Mouse (Mus musculus): ENCODE measurements around the gene Adora1. TPM values are rescaled to one million over a fixed set of nuclear protein-coding genes. Genes with fewer than 3 reads are reported as not detected.

Adora1 gene
- total and polyA plus RNA-seq, 2 experiments from 2014 or later: 33.4 to 51.1 TPM

GRCm38 (mm10) chr1:134212351-134212750 is 22.9 kb downstream of the Adora1 start:
- no peak for DNase-seq (ENCODE audit: low spot score)
- Histone ChIP-seq H3K4me1 (ENCODE audit: insufficient read depth, low read length) (peaks cover 6% of the 10 kb centered on the region), H3K27ac (no peak overlapping the region), H3K9me3 (ENCODE audit: low read length) (no peaks in the 10 kb centered on the region), H3K4me2 (ENCODE audit: low read depth, low read length) (no peak overlapping the region), H3K9ac (replicated peaks; ENCODE audit: low read length) (no peak overlapping the region), H3K27me3 (ENCODE audit: insufficient read depth, low read length) (no peaks in the 10 kb centered on the region), H3K36me3 (ENCODE audit: insufficient read depth, low read length) (no peaks in the 10 kb centered on the region), H3K4me3 (ENCODE audit: low read length) (no peak overlapping the region)
- whole genome bisulfite sequencing: 68% methylated on average over 6 of the region's 6 CpGs
- TF ChIP-seq CTCF (IDR thresholded peaks at IDR 0.05; ENCODE audit: low read depth): no peak
- ATAC-seq: no peak

GRCm38 (mm10) chr1:134211631-134212030 is 23.6 kb downstream of the Adora1 start:
- TF ChIP-seq CTCF (IDR thresholded peaks at IDR 0.05; ENCODE audit: low read depth): no peak
- no peaks in the 10 kb centered on the region for H3K27me3 ChIP-seq (ENCODE audit: insufficient read depth, low read length)
- H3K4me1 ChIP-seq (ENCODE audit: insufficient read depth, low read length): peaks cover 6% of the 10 kb centered on the region
- no peak overlapping the region for H3K9ac ChIP-seq (replicated peaks; ENCODE audit: low read length)
- H3K4me3 ChIP-seq (ENCODE audit: low read length): no peak overlapping the region
- DNase-seq (ENCODE audit: low spot score) (no peak), ATAC-seq (no peak)
- no peaks in the 10 kb centered on the region for H3K9me3 ChIP-seq (ENCODE audit: low read length)
- H3K36me3 ChIP-seq (ENCODE audit: insufficient read depth, low read length): no peaks in the 10 kb centered on the region
- no peak overlapping the region for H3K4me2 ChIP-seq (ENCODE audit: low read depth, low read length)
- no peak overlapping the region for H3K27ac ChIP-seq
- 28% methylated on average over 2 of the region's 2 CpGs for WGBS

- H3K4me3 ChIP-seq (ENCODE audit: low read length): no peak overlapping the region
- H3K27me3 ChIP-seq (ENCODE audit: insufficient read depth, low read length): no peaks in the 10 kb centered on the region
- H3K9ac ChIP-seq (replicated peaks; ENCODE audit: low read length): no peak overlapping the region
- ATAC-seq (no peak), DNase-seq (ENCODE audit: low spot score) (no peak)
- H3K4me1 ChIP-seq (ENCODE audit: insufficient read depth, low read length): peaks cover 6% of the 10 kb centered on the region
- TF ChIP-seq CTCF (IDR thresholded peaks at IDR 0.05; ENCODE audit: low read depth): no peak
- no peak overlapping the region for H3K27ac ChIP-seq
- 71% methylated on average over 6 of the region's 6 CpGs for WGBS
- H3K4me2 ChIP-seq (ENCODE audit: low read depth, low read length): no peak overlapping the region
- no peaks in the 10 kb centered on the region for H3K36me3 ChIP-seq (ENCODE audit: insufficient read depth, low read length)
- no peaks in the 10 kb centered on the region for H3K9me3 ChIP-seq (ENCODE audit: low read length)
These were observed 24.2 kb downstream of the Adora1 start for GRCm38 (mm10) chr1:134211043-134211442.

DNA sequence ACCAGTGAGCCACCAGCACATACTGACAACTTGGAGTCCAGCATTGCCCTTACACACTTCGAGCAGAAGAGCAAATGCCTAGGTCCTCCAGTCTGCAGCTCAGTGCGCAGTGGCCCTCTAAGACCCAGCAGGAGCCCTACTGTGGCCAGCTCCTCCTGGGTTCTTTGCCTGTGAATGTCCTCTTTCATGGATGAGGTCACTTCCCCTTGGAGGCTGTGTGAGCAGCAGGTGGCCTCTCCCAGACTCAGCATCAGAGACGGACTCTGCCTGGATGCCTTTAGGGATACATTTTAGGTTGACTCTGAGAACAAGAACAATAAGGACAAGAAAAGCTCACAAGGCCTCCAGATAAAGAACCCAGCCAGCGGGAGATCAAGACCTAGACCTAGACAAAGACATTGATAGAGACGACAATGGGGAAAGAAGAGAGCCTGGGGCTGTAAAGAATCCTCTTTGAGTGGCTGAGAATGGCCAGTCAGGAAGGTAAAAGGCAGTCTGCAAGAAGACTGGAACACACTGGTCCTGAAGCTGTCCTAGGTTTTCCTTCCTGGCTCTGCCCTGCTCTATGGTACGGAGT is 25.0 kb downstream of the Adora1 start:
- Histone ChIP-seq H3K4me3 (ENCODE audit: low read length) (no peak overlapping the region), H3K36me3 (ENCODE audit: insufficient read depth, low read length) (no peaks in the 10 kb centered on the region), H3K9ac (replicated peaks; ENCODE audit: low read length) (no peak overlapping the region), H3K27ac (no peak overlapping the region), H3K9me3 (ENCODE audit: low read length) (no peaks in the 10 kb centered on the region), H3K4me2 (ENCODE audit: low read depth, low read length) (no peak overlapping the region), H3K4me1 (ENCODE audit: insufficient read depth, low read length) (peaks cover 6% of the 10 kb centered on the region), H3K27me3 (ENCODE audit: insufficient read depth, low read length) (no peaks in the 10 kb centered on the region)
- ATAC-seq (no peak), DNase-seq (ENCODE audit: low spot score) (no peak)
- no peak for TF ChIP-seq CTCF (IDR thresholded peaks at IDR 0.05; ENCODE audit: low read depth)
- 52% methylated on average over 6 of the region's 6 CpGs for WGBS

DNA sequence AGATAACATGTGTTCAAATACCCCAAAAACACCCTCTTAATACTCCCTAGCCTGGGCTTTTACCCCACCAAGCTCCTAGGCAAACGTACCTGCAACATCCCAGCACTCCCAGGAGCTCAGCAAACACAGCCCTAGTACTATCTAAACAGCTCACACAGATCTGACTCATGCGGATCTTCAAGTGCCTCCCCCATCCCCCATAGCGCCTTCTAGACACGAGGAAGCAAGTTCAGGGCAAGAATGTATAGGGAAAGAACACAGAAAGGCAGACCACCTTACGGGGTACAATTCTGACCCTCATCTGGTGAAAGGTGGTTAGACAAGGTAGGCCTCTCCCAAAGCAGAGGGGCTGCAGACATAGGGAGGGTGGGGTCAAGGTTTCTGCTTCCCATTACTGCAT is 29.1 kb downstream of the Adora1 start:
- no peak overlapping the region for H3K4me2 ChIP-seq (ENCODE audit: low read depth, low read length)
- no peak overlapping the region for H3K4me3 ChIP-seq (ENCODE audit: low read length)
- H3K9me3 ChIP-seq (ENCODE audit: low read length): no peaks in the 10 kb centered on the region
- H3K27ac ChIP-seq: no peak overlapping the region
- DNase-seq (ENCODE audit: low spot score) (no peak), ATAC-seq (no peak)
- 0 out of 2 replicates have a peak, but pooled peaks cover 5% of the 10 kb centered on the region for H3K36me3 ChIP-seq (ENCODE audit: insufficient read depth, low read length)
- no peaks in the 10 kb centered on the region for H3K27me3 ChIP-seq (ENCODE audit: insufficient read depth, low read length)
- 59% methylated on average over 5 of the region's 5 CpGs for WGBS
- H3K4me1 ChIP-seq (ENCODE audit: insufficient read depth, low read length): peaks cover 6% of the 10 kb centered on the region; the same call in 1 of the 2 replicates
- TF ChIP-seq CTCF (IDR thresholded peaks at IDR 0.05; ENCODE audit: low read depth): no peak
- H3K9ac ChIP-seq (replicated peaks; ENCODE audit: low read length): no peak overlapping the region

GRCm38 (mm10) chr1:134205296-134206018 is 29.8 kb downstream of the Adora1 start:
- 48% methylated on average over 9 of the region's 9 CpGs for WGBS
- no peak overlapping the region for H3K4me2 ChIP-seq (ENCODE audit: low read depth, low read length)
- no peak for TF ChIP-seq CTCF (IDR thresholded peaks at IDR 0.05; ENCODE audit: low read depth)
- DNase-seq (ENCODE audit: low spot score) (peak; percentile 70), ATAC-seq (peak; percentile 53; the same call in 1 of the 2 replicates)
- no peaks in the 10 kb centered on the region for H3K9me3 ChIP-seq (ENCODE audit: low read length)
- no peak overlapping the region for H3K4me3 ChIP-seq (ENCODE audit: low read length)
- peaks cover 4% of the 10 kb centered on the region; the same call in 1 of the 2 replicates for H3K4me1 ChIP-seq (ENCODE audit: insufficient read depth, low read length)
- H3K27ac ChIP-seq: no peak overlapping the region
- 0 out of 2 replicates have a peak, but pooled peaks cover 5% of the 10 kb centered on the region for H3K36me3 ChIP-seq (ENCODE audit: insufficient read depth, low read length)
- H3K27me3 ChIP-seq (ENCODE audit: insufficient read depth, low read length): no peaks in the 10 kb centered on the region
- no peak overlapping the region for H3K9ac ChIP-seq (replicated peaks; ENCODE audit: low read length)

GRCm38 (mm10) chr1:134204230-134204629 is 31.0 kb downstream of the Adora1 start:
- ATAC-seq (no peak), DNase-seq (ENCODE audit: low spot score) (no peak)
- no peak for TF ChIP-seq CTCF (IDR thresholded peaks at IDR 0.05; ENCODE audit: low read depth)
- WGBS: 85% methylated on average over 13 of the region's 13 CpGs
- Histone ChIP-seq H3K4me3 (ENCODE audit: low read length) (no peak overlapping the region), H3K27me3 (ENCODE audit: insufficient read depth, low read length) (no peaks in the 10 kb centered on the region), H3K9me3 (ENCODE audit: low read length) (no peaks in the 10 kb centered on the region), H3K9ac (replicated peaks; ENCODE audit: low read length) (no peak overlapping the region), H3K27ac (no peak overlapping the region), H3K4me1 (ENCODE audit: insufficient read depth, low read length) (no peaks in the 10 kb centered on the region), H3K36me3 (ENCODE audit: insufficient read depth, low read length) (0 out of 2 replicates have a peak, but pooled peaks cover 5% of the 10 kb centered on the region), H3K4me2 (ENCODE audit: low read depth, low read length) (no peak overlapping the region)

All from hindbrain, postnatal 0 days (tissue).